Mouse (Mus musculus) embryonic fibroblast, embryonic 13.5 days (primary cell): ENCODE measurements around the gene Hdac11.

Experiments
- CTCF ChIP-seq: IDR thresholded peaks from 2 replicates; pipeline ENCODE4 v1.5.1; 2011; ENCODE audit warnings: mild to moderate bottlenecking, control low read depth, low read length, moderate library complexity, borderline replicate concordance; ENCODE audit not compliant: insufficient read depth
- POLR2A ChIP-seq: IDR thresholded peaks from 2 replicates; pipeline ENCODE4 v1.6.1; 2011; ENCODE audit warnings: low read depth, mild to moderate bottlenecking, control low read depth, low read length, moderate library complexity

DNA sequence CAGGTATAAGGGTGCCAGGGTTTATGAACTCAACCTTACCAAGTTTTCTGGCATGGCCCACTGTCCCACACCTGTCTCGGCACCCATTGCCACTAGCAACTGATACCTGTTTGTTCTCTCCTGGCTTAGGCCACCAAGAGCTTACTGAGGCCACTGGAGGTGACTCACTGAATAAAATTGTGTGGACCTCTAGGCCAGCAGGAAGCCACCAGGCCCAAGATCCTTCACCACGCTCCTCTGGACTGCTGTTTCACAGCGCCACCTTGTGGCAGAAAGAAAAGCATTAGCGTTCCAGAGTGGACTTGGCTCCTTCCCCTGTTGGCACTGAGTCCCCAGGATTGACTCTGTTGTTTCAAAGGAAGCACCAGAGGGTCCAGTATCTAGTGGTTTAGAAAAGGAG lies 16.6 kb upstream of the Hdac11 start:
- peak; percentile 86 for TF ChIP-seq CTCF
- TF ChIP-seq POLR2A = no peak
